Mouse (Mus musculus) liver, adult (tissue): ENCODE results near the gene Vkorc1l1.

ENCODE experiments used
- GATA4 ChIP-seq: IDR thresholded peaks from 2 replicates; pipeline ENCODE4 v1.6.1; 2014; ENCODE audit warnings: mild to moderate bottlenecking, low read length; ENCODE audit not compliant: insufficient replicate concordance

Gene Vkorc1l1

GRCm38 (mm10) chr5:129941495-129942045 is at the start of gene Vkorc1l1:
Gene Vkorc1l1 (plus strand): TSS chr5:129941970.
- no peak for TF ChIP-seq GATA4

GRCm38 (mm10) chr5:129895198-129896088 is 46.3 kb upstream of the Vkorc1l1 start, which contains the start of gene Zbed5:
Gene Zbed5 (plus strand): TSS chr5:129895723.
- TF ChIP-seq GATA4 = no peak

GRCm38 (mm10) chr5:129898449-129898848 is 43.3 kb upstream of the Vkorc1l1 start, which contains the start of gene Phkg1:
Gene Phkg1 (minus strand): TSS chr5:129898549.
- TF ChIP-seq GATA4 = no peak

DNA sequence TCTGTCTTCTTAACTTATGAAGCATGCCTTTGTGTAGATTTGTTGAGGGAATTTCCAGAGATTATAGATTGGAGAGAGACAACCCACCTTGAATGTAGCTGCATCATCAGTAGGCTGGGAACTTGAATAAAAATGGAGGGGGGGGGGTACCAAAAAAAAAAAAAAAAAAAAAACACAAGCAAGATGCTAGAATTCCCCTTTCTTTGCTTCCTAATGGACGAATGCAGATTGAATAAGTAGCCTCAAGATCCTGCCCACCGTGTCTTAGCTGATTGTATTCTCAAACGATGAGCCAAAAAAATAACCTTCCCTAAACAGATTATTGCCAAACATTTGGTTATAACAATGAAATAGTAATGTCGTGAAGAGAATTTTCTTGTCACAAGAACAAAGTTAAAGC is 34.0 kb upstream of the Vkorc1l1 start:
- no peak for TF ChIP-seq GATA4

DNA sequence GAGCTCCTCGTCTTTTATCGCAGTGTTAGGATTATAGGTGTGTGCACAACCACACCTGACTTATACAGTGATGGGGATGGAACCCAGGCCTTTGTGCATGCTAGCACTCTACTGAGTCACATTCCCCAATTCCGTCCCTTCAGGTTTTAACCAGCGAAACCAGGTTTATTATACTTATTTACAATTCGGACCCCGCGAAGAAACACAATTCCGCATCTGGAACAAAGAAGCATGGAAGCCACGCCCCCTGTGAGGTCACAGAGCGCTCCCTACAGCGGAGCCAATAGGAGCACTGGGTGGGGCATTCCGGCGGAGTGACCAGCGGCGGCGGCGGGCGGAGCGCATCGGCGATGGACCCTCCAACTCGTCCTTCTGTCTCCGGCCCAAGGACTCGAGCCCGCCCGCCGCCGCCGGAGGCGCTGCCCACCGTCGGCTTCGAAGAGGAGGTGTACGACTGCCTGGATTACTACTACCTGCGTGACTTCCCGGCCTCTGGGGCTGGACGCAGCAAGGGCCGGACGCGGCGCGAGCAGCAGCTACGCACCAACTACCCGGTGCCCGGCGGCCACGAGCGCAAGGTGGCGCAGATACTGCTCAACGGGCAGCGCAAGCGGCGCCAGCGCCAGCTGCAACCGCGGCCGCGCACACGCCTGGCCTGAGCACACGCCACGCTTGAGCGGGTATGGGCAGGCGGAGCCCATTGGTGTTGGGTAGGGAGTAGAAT is 33.4 kb upstream of the Vkorc1l1 start, which contains the start of gene Nupr1l:
Nupr1l (plus strand) TSS at position 299 of the 724 bp plus-strand sequence.
- no peak for TF ChIP-seq GATA4

DNA sequence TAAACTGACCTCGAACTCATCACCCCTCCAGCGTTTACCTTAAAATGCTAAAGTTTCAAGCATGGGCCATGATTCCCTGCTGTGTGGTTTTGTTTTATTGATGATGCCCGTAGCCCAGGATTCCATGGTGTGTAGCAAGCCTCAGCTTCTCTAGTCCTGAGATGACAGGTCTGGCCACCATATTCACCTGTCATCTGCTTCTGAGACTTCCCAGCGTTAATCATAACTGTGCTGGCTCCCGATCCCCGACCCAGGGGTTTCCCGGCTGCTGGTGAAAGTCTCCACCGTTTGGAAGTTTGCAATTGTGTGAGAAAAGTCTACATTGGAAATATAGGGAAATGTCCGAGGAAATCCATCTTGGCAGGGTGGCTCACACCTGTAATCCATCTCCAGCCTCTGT is 32.6 kb upstream of the Vkorc1l1 start:
- no peak for TF ChIP-seq GATA4

DNA sequence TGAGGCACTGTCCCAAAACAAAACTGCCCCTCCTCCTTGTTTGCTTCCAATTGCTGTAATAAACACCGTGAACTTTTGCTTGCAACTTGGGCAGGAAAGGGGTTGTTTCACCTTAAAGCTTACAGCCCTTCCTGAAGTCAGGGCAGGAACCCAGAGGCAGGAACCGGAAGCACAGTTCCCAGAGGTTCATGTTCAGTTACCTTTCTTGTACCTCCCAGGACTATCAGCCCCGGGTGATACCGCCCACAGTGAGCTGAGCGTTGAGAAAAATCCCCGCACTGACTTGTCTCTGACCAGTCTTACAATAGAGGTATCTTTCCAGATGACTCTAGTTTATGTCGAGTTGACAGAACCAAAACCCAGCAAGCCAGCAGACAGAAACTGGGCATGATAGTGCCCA is 32.2 kb upstream of the Vkorc1l1 start:
- no peak for TF ChIP-seq GATA4

GRCm38 (mm10) chr5:129914024-129914423 is 27.7 kb upstream of the Vkorc1l1 start:
- no peak for TF ChIP-seq GATA4

- TF ChIP-seq GATA4 = no peak
Observed at GRCm38 (mm10) chr5:129918065-129918651, 23.6 kb upstream of the Vkorc1l1 start.

DNA sequence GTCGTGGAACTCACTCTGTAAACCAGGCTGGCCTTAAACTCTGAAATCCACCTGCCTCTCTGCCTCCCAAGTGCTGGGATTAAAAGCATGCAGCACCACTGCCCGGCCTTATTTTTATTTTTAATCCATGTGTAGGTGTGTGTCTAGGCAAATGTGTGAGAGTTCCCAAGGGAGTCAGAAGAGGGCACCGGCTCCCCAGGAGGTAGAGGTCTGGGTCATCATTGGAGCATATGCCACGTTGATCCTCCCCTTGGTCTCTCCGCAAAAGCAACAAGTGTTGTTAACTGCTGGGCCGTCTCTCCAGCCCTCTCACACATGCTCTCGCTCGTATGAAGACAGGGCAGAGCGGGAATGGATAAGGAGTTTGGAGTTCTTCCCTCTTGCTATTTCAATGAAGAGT is 23.0 kb upstream of the Vkorc1l1 start:
- no peak for TF ChIP-seq GATA4

DNA sequence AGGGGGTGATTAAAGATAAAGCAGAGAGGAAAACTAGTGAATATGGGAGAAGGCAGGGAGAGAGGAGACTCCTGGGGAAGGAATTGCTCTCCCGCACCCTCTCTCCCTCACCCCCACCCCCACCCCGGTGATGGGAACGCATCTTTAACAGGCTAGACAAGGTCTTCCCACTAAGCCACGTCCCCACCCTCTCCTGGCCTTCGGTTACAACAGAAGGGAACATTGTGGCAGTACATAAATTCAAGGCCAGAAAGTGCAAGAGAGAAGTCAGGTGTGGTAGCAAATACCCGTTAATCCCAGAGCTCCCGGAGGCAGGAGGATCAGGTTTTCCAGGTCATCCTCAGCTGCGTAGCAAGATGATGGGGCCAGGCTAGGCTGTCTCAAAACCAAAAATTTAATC is 22.4 kb upstream of the Vkorc1l1 start:
- no peak for TF ChIP-seq GATA4

- TF ChIP-seq GATA4 = no peak
Observed at GRCm38 (mm10) chr5:129921972-129922371, 19.8 kb upstream of the Vkorc1l1 start.

DNA sequence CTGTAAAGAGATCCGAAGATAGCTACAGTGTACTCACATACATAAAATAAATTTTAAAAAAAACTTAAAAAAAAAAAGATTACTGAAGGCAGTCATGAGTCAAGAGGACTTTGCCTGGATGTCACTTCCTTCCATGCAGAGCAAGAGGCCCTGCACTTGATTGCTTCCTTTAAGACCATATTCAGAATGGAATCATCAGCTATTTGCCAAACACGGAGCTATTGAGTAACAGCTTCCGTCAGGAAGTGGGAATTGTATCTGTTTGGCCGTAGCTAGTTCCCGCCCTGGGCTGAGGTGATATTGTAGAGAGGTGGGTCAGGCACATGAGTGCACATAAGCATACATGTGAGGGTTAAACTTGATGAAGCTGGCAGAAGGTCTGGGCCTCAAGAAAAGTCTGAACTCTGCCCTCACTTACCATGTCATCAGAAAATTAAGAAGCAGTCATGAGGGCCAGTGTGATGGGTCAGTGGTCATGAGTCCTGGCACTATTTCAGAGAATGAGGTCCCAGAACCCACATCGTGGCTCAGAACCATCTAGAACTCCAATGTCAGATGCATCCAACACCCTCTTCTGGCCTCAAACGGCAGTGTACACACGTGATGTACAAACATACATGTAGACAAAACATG is 16.8 kb upstream of the Vkorc1l1 start:
- TF ChIP-seq GATA4 = no peak

- TF ChIP-seq GATA4 = no peak
Observed at GRCm38 (mm10) chr5:129925933-129926332, 15.8 kb upstream of the Vkorc1l1 start.
